Mouse (Mus musculus): ENCODE measurements around the gene Camta2. TPM values are rescaled to one million over a fixed set of nuclear protein-coding genes. Genes with fewer than 3 reads are reported as not detected.

The Camta2 gene
- total RNA-seq, 2 experiments from 2014 or later: 36.2 to 37.8 TPM

DNA sequence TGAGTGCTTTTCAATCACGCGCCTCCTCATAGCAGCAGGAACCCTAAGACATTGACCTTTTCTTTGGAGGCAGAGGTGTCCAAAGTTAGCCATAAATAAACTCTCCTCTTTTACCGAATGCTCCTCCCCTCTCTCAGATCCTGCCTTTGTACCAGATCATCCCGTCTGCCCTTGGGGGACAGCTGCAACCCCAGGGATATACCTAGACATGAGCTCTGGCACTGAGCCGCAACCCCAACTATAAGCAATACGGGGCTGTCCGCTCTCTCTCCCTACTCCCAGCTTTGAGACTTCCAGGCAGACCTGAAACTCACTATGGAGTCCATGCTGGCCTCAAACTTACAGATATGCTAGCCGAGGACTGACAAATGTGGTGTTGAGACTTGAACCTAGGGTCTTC, 21.2 kb downstream of the Camta2 start:
- DNase-seq (ENCODE audit: low spot score in 2 of 2): no peak

DNA sequence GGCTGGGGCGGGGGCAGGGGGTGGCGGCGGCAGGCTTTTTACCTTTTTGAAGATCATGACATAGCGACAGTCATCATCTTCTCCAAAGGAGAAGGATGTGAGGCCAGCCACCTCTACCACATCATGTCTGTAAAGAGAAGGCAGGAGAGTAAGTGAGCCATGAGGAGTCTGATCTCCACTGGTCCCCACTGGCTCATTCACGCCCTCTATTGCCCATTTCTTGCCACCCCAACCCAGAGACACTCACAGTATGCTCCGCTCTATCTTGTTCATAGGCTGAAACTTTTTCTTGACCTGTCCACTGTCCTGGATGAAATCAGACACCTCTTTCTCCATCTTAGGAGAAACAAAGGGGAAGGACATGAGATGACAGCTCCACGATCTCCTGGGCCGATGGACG, 23.2 kb downstream of the Camta2 start:
- DNase-seq (ENCODE audit: low spot score in 2 of 2): no peak

DNA sequence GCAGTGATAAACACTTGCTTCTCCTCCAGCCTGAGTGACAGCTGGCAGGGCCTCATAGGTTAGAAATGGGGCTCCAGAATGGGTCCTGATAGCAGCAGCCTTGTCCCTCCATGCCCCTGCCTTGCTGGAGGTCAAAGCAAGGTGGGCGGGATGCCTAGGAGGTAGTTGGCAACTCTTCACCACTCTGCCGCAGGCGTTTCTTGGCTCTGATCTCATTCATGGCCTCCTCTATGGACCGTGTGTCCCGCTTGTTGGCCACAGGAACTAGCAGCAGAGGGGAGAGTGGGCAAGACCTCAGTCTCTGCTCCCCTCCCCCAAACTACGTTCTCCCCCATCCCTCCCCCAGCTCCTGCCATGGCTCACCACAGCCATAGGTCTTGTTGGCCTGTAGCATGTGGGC, 23.9 kb downstream of the Camta2 start:
- no peak for DNase-seq (ENCODE audit: low spot score in 2 of 2)

DNA sequence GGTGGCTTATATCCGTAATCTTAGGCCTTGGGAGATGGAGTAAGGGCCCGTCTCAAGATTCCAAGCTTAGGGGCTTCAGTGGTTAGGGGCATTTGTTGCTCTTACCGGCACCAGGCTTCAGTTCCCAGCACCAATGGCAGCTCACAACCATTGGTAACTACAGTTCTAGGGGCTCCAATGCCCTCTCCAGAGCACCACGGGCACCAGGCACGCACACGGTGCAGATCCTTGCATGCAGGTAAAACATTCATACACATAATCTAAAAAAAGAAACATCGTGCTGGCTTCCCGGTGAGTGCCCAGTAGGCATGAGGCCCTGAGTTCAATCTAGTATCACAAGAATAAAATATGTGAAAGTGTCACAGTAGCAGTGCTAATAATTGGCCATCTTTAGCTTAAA, 24.8 kb downstream of the Camta2 start:
- no peak for DNase-seq (ENCODE audit: low spot score in 2 of 2)

DNA sequence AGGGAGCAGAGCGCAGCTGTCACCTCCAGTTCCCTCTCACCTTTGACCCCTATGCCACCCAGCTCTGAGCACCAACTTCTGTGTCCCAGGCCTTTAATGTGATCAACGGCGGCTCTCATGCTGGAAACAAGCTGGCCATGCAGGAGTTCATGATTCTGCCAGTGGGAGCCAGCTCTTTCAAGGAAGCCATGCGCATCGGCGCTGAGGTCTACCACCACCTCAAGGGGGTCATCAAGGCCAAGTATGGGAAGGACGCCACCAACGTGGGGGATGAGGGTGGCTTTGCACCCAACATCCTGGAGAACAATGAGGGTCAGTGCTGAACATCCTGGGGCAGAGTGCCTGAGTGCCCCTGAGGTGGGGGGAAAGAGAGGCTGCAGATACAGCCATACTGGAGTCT, 27.3 kb downstream of the Camta2 start:
- DNase-seq (ENCODE audit: low spot score in 2 of 2): no peak

DNA sequence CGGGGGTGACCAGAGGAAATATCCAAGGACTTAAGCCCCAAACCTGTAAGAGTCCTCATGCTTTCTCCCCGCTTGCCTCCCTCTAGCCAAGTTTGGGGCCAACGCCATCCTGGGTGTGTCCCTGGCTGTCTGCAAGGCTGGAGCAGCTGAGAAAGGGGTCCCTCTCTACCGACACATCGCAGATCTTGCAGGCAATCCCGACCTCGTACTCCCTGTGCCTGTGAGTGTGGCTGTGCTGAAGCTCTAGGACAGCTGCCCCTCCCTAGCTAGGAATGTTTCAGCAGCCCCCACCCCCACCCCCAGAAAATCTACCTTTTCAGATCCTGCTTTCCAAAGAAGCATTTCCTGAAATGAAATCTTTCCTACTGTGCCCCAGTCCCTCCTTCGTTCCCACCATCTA, 29.0 kb downstream of the Camta2 start:
- no peak for DNase-seq (ENCODE audit: low spot score in 2 of 2)

DNA sequence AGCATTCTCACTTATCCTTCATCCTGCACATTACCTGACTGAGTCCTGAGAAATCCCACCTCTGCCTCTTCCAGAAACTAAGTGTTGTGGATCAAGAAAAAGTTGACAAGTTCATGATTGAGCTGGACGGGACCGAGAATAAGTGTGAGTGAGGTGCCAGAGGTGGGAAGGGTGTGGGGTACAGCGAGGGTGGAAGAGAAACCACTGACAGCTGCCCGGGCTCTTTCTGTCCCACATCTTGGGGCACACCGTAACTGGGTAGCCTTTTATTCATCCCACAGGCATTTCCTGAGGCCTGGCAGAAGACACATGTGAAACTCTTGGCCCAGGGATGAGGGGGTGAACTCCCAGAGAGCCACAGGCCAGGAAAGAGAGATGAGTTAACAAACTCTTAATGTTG, 29.4 kb downstream of the Camta2 start:
- DNase-seq (ENCODE audit: low spot score in 2 of 2): no peak

DNA sequence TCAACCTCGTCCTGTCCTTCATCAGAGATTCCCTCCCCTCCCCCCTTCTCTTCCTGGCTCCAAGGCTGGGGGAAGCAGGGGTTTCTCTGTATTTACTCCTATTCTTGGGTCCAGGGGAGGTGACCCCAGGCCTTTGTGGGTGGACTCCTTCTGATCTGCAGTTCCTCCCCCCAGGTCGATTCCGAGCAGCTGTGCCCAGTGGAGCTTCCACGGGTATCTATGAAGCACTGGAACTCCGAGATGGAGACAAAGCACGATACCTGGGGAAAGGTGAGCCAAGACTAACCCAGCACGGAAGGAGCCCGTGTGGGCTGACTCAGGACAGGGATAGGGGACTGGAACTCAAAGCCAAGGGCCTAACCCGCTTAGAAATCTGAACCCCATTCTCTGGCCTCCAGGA, 29.9 kb downstream of the Camta2 start:
- DNase-seq (ENCODE audit: low spot score in 2 of 2): no peak

DNA sequence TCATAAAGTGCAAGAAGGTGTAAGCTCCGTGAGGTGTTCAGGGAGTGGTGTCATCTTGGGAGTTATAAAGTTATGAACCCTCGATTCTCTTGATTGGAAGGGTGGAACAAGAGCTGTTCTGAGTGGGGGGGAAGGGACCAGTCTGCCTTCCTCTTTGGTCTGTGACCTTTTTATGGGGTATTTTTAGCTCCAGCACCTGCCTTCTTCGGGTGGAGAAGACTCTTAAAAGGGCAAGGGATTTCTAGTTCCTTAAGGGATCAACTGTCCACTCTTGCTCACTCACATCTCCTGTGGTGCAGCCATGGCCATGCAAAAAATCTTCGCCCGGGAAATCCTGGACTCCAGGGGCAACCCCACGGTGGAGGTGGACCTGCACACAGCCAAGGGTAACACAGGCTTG, 30.3 kb downstream of the Camta2 start:
- no peak for DNase-seq (ENCODE audit: low spot score in 2 of 2)

DNA sequence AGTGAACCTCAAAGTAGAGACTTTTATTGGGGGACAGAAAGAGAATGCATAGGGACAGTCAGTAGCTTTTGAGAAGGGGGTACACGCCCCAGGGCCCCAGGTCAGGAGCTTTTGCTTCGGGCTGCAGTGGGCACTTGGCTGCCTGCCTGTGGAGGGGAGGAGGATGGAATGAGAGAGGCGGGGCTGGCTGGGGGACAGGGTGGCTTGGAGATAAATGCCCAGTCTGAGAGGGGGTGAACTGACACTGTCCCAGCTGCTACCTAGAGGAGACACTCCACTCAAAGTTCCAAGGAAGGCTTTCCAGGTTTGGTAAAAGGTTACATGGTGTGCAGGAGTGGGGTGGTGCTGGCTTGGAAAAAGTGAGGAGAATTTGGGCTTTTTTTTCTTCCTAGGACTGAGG, 30.9 kb downstream of the Camta2 start, which contains the start of gene Eno3:
Gene Eno3 (plus strand): TSS at position 239 of the 400 bp plus-strand sequence.
- DNase-seq (ENCODE audit: low spot score in 2 of 2): no peak

DNA sequence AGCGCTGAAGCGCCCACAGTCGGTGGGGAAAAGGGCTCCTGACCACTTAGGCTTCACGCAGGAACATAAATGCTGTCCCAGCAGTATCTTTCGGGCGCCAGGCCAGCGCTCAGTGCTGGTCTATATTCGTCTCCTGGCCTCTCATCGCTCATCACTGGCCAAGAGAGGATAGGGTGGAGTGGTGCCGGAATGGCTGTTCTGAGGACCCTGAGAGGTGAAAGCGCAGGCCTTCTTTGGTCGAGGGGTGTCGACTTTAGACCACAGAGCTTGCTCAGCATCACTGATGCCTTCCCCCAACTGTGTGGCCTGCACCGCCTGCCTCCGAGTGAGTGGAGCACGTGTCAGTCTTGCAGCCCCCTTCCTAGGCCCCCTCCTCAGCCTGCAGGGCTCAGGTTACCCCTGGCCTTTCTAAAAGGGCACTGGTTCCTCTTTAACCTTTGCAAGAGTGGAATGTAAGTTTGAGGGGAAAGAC, 31.4 kb downstream of the Camta2 start:
- DNase-seq (ENCODE audit: low spot score in 2 of 2): no peak

DNA sequence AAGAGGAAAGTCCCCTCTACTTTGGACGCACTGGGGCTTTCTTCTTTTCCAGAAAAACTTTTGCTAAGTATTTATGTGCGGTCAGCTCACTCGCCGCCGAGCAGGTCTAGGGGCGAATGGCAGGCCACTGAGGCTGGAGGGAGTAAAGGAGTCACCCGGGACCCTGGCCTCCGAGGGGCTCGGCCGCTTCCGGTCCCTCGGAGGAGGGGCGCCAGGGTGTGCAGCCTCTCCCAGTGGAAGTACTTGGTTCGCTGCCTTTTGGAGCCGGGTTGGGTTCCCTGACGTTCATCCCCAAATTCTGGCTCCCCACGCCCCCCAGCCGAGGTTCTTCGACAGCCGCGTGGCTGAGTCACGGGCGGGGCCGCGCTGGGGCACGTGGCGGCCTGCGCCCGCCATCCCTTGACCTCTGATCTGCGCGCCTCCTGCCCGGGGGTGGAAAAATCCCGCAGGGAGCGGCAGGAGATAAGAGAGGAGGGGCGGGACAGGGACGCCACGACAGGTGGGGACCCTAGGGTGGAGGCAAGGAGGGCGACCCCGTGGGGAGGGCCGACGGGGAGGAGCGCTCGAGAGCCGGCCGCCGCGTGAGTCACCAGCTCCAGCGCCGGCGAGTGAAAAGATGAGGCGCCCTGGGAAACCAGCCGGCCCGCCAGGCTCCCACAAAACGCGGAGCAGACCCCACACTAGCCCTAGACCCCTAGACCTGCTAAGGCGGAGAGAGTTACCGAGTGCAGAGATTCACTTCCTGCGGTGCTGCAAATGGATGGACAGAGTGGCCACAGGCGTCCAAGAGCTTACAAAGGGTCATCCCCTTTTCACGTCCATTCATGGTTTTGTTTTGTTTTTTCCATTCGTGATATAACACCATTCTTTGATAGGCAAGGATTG, 32.1 kb downstream of the Camta2 start:
- DNase-seq (ENCODE audit: low spot score in 2 of 2): peak in 1 of 2 experiments; percentile 50

DNA sequence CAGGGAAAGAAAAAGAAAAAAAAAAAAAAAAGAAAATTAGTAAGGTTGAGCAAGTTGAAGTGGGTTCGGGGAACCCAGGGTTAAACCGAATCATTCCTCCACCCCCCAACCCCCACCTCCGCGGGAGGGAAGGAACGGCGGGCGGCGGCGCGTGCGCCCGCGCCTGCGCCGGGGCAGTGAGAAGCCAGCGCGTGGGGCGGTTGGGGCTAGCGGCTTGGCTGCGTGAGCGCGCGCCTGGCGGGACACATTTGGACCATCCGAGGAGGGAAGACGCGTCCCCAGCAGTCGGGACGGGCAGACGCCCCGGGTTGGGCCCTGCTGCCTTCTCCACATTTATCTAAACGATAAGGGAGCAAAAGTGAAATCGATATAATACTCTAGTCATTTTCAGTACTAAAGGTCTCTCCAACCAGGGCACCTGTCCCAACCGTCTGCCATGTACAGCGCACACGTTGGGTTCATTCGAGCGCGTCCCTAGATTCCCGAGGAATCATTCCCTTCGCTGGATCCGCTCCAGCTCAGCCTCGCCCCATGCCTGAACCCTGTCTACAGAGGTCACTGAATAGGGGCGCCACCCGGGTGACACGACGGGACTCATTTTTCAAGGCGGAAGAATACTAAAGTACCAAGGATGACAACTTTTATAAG, 32.9 kb downstream of the Camta2 start:
- peak; percentile 68 to 78 for DNase-seq (ENCODE audit: low spot score in 2 of 2)

DNA sequence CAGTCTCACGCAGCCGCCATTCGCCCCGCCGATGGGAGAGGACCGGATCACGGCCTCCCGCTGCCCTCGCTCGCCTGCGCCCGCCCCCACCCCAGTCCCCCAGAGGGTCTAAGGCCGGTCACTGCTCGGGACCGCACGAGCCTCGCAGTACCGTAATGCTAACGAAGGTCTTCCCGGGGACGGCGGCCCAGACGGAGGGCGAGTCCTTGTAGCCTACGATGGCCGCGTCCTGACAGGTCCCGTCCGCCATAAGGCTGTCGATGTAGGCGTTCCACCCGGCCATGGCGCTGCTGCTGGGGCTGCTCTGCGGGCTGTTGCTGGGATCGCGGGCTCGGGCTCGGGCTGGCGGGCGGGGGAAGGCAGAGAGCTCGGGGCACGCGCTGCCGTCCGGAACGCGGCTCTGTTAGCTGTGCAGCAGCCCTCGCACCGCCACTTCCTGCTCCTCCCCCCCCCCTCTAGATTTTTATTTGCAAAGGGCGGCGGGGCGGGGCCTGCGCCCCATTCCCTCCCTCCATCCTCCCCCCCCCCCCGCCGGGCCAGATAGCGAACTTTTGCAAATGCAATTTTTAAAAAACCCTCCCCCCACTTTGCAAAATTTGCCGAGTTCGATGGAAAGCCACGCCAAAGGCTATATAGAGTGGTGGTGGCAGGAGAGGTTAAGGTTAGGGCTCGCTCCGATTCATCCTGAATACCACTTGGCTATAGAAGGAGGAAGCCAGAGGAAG, 33.5 kb downstream of the Camta2 start, which contains the start of gene Pfn1:
Gene Pfn1 (minus strand): TSS at position 447 of the 725 bp plus-strand sequence.
- DNase-seq (ENCODE audit: low spot score in 2 of 2): peak; percentile 74

DNA sequence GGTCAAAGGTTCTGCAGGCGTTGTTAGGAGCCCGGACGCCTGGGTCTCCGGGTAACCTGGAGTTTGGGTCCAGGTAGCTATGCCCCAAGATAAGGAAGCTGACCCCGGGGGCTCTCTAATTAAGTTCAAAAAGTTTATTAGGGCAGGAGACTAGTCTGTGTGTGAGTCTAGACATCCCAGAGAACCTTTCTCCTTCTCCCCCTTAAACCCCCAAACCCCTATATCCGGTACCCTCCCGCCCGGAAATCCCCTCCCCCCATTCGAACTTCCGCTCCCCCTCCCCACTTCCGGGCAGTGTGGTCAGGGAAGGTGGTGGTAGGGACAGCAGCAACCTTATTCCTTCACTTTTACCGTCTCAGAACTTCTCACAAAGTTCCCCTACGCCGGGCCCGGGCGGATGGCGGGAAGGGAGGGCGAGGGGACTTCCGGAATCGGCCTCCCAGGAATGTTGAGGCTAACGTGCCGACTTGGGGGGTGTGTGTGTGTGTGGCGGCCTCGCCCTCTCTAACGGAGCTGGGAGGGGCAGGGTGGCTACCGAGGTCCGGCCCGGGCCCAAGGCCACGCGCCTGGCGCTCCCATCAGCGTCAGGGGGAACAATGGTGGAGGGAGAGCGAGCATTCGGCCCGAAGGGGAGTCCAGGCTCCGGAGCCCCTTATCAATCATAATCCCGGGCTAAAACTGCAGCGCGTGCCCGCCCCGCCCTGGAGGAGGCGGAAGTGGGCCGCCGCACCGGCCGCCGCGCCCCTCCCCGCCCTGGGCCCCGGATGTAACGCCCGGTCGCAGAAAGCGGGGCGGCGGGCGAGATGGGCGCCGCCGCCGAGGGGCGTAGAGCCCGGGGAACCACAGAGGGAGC, 34.3 kb downstream of the Camta2 start:
- DNase-seq (ENCODE audit: low spot score in 2 of 2): peak in 1 of 2 experiments; percentile 58

DNA sequence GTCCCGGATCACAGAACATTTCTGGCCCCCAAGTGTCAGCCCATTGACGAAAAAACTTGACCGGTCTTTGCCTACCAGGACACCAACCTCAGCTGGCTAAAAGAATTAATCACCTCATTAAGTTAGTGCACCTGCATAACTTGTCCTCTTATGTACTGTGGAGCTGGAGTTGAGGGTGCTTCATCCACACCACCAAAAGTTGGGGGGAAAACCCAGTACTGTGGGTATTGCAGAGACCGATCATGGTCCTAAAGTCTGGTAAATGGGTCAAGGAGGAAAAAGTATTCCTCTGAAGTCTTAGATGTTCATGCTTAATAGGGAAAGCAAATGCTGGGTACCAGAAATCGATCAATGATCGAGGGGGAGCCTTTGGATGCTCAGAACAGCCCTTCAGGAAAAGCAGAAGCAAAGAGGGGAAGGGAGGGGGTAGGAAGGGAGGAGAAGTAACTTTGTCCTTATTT, 35.0 kb downstream of the Camta2 start:
- DNase-seq (ENCODE audit: low spot score in 2 of 2): no peak

DNA sequence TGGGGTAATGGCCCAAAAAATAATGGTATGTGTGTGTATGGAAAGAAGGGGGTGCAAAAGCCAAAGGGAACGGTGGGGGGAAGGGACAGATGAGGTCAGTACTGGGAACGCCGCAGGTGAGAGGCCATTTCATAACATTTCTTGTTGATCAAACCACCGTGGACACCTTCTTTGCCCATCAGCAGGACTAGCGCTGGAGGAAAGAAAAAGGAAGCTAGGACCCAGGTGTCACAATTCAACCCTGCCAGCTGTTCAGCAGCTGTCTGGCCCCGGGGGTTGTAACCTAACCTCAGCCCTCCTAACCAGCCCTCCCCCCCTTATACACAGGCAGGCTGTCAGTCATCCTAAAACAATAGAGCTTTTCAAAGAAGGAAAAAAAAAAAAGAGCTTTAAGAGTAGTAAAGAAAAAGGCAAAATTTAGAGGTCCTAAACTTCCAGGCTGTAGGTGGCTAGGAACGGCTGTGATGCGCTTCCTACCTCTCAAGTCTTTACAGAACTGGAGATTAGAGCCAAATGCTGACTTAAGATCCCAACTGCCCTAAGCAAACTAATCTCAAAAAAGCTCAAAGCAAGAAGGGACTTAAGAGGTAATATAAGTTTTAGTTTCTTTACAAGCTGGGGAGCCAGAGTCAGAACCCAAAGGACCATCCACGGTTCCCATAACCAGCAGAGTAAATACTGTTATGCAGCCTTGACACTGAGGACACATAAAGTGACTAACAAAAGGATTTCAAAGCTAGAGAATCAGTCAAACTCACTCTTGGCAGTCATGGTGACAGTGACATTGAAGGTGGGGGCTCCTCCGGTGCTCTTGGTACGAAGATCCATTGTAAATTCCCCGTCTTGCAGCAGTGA, 35.6 kb downstream of the Camta2 start:
- DNase-seq (ENCODE audit: low spot score in 2 of 2): no peak

DNA sequence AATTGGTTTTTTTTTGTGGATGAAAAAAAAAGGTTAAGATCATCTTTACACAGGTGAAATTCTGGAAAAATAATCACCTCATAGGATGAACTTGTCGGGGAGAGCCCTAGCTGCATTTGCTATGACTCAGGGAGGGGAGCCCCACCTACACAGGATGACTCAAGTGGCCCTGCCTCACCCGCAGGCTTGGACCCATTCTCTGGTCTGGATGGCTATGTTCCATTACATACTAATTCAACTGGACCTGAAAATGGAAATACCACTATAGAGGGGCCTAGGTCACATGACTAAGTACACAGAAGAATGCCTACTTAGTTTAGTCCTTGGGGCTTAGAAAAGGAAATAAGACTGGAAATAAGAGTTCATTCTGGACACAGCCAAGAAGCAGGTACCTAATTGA, 36.5 kb downstream of the Camta2 start:
- no peak for DNase-seq (ENCODE audit: low spot score in 2 of 2)

DNA sequence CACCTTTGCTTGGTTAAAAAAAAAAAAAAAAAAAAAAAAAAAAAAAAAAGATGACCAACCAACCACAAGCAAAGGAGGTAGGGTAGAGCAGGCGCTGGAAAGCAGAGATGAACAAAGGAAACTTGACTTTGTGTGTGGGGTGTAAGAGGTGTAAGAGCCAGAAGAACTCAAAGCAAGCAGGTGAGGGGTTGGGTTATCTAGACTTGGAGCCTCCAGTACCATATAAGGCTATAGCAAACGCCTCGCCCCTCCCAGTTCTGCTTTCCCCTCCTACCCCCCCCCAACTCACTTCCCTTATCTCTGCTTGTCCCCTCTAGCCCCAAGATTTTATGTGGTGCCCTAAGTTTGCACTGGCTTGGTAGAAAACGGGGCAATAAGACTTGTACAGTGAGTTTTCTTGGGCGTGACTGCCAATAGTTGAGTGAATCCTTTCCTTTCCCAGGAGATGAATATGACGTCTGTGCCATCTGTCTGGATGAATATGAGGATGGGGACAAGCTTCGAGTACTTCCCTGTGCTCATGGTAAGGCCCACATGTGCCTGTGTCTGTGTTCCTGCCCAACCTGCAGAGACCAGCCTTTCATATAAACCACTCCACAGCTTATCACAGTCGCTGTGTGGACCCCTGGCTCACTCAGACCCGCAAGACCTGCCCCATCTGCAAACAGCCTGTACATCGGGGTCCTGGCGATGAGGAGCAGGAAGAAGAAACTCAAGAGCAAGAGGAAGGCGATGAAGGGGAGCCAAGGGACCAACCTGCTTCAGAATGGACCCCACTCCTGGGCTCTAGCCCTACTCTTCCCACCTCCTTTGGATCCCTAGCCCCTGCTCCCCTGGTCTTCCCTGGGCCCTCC, 37.4 kb downstream of the Camta2 start:
- DNase-seq (ENCODE audit: low spot score in 2 of 2): peak in 1 of 2 experiments; percentile 2
